Mouse (Mus musculus): ENCODE results near the gene Klhdc3.
A peak's percentile ranks its signal among the peaks of the same experiment; 100 is the strongest.

The Klhdc3 gene

DNA sequence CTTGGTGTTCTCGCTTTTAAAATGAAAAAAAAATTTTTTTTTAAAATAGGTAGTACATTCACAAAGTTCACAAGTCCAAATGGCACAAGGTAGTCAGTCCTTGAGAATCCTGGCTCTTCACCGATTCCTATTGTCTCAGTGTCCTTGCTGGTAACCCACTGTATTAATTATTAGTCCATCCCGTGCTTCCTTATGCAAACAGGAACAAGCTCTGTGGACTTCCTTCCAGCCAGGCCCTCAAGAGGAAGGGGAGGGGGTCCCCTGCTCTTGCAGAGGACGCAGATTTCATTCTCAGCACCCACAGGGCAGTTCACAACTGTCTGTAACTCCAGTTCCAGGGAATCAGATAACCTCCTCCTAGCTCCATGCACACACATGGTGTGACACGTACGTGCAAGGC, 24.7 kb downstream of the Klhdc3 start:
- no peak for DNase-seq (ENCODE audit: low spot score)

DNA sequence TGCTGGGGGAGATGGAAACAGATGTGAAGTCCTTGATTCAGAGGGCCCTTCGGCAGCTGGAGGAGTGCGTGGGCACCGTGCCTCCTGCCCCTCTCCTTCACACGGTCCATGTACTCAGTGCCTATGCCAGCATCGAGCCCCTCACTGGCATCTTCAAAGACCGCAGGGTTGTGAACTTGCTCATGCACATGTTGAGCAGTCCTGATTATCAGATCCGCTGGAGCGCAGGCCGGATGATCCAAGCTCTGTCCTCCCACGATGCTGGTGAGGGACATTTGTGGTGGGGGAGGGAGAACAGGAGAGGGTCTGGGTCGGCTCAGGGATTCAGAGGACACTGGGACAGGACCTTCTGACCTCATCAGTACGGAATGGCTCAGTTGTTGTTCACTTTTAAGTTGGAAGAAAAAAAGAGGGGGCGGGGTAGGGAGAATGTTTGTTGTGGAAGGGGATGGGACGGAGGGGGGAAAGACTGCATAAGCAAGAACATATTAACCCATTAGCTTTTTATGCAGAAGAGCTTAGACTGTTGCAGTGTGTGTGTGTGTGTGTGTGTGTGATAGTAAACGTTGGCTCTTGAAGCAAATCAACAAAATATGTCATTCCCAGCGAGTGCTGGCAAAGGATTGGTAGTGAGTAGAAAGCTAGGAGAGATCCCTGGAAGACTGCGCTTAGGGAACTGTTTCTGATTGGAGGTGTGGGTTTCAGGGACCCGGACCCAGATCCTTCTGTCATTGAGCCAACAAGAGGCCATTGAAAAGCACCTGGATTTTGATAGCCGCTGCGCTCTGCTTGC, 28.8 kb downstream of the Klhdc3 start:
- DNase-seq (ENCODE audit: low spot score) = no peak

DNA sequence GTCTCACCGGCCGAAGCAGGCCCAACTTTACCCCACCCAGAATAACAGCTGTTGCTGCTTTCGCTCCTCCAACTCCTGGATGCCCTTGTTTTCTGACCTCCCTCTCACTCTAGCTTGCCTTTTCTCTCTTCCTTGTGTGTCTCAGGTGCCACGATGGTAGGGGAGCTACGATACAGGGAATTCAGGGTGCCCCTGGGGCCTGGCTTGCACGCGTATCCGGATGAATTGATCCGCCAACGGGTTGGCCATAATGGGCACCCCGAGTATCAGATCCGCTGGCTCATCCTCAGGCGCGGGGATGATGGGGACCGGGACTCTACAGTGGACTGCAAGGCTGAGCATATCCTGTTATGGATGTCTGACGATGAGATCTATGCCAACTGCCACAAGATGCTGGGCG, 29.4 kb downstream of the Klhdc3 start:
- DNase-seq (ENCODE audit: low spot score) = peak; percentile 12

DNA sequence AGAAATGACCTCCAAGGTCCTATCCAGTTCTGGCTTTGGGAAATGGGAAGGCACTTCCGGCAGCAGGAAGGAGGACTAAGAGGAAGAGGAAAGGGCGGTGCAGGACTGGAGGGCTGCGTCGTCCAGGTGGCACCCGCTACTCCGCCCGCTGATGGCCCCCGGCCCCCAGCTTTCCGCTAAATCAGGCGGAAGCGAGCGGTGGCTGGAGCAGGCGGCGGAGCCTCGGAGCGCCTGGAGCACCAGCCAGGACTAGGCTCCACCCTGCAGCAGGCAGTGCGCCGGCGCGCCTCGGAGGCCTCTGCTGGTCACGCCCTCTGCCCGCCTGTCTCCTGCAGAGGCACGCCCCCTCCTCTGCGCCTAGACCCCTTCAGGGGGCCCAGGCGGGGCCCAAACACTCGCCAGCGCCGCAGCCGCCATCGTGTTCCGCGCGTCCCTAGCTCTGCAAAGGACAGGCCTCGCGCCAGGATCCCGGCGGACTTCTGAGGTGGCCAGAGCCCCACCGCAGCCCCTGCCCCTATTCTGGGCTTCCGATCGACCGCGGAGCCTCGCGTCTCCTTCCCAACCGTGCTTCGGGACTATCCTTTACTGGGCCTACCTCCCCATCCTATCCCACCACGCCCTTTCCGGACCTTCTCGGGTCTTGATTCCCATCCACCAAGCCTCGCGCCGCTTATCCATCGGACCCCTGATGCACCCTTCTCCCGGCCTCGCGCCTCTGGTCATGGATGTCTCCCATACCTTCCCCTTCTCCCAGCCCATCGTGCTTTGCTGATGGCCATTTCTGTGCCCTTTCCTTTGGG, 30.3 kb downstream of the Klhdc3 start, which contains the start of gene Cul7:
Cul7 (plus strand) TSS at position 106 of the 800 bp plus-strand sequence.
- DNase-seq (ENCODE audit: low spot score) = peak; percentile 96

DNA sequence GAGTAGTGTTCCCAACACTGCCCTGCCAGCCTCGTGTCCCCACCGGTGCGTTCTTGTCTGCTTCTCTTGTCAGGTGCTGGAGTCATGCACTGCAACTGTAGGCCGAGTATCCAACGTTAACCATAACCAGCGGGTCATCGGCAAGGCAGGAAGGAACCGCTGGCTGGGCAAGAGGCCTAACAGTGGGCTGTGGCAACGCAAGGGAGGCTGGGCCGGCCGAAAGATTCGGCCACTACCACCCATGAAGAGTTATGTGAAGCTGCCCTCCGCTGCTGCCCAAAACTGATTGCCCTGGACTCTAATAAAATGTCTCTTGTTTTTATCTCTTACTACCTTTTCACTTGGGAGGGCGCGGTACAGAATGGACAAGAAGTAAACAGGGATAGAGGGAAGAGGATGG, 30.9 kb downstream of the Klhdc3 start:
- DNase-seq (ENCODE audit: low spot score) = no peak

DNA sequence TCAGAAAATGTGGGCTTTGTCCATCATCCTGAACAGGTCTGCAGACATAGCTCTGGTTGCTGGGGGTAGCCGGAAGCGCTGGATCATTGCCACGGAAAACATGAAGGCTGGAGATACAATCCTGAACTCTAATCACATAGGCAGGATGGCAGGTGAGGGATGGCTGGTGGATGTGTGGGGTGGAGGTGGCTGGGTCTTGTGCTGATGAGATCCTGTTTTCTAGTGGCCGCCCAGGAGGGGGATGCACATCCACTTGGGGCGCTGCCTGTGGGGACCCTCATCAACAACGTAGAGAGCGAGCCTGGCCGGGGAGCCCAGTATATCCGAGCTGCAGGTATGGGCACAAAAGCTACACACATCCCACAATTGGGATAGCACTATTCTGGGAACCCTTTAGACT, 32.3 kb downstream of the Klhdc3 start:
- no peak for DNase-seq (ENCODE audit: low spot score)

GRCm38 (mm10) chr17:46647279-46647678, 33.4 kb downstream of the Klhdc3 start:
- DNase-seq (ENCODE audit: low spot score) = no peak

DNA sequence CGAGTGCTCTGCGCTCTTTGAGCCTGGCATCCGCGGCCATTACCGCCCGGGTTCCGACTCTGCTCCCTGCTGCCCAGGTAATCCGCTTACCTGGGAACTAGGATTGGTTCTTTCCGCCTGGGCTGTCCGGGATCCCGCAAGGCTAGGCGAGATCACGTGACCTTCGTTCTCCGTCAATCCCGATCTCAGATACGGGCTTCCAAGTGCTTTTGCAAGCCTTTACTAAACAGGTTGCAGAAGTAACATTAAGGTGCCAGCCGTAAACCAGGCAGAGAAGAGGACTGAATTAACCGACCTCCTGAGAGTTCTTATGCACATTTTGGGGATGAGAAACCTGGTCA, 34.4 kb downstream of the Klhdc3 start:
- DNase-seq (ENCODE audit: low spot score) = no peak

GRCm38 (mm10) chr17:46645561-46646321, 35.0 kb downstream of the Klhdc3 start, which contains the start of the genes Klc4 and Mrpl2:
TSS of gene Klc4 (minus strand) at chr17:46646022.
TSS of gene Mrpl2 (plus strand) at chr17:46646229.
- DNase-seq (ENCODE audit: low spot score) = peak; percentile 98

DNA sequence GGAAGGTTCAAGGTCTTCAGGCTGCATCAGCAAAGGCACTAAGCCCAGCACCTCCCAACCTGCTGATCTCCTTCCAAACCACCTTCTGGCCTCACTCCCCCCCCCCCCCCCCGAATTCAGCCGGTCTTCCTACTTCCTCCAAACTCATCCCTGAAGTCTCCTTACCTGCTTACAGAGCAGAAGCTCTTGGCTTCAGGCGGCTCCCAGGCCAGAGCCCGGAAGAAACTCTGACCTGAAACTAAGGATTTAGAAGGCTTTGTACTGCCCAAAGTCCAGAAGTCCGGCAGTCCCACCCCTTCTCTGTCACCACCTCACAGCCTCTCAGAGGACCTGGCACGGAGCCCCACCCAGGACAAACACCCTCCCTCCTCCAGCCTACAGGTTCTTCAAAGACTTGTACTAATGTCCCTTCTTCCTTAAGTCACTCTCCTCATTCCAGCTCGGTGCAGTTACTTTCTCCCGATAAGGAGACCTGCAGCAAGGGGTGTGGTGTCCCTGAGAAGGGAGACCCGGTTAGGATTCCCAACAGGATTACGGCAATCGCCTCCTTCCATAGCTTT, 35.7 kb downstream of the Klhdc3 start:
- DNase-seq (ENCODE audit: low spot score) = no peak

DNA sequence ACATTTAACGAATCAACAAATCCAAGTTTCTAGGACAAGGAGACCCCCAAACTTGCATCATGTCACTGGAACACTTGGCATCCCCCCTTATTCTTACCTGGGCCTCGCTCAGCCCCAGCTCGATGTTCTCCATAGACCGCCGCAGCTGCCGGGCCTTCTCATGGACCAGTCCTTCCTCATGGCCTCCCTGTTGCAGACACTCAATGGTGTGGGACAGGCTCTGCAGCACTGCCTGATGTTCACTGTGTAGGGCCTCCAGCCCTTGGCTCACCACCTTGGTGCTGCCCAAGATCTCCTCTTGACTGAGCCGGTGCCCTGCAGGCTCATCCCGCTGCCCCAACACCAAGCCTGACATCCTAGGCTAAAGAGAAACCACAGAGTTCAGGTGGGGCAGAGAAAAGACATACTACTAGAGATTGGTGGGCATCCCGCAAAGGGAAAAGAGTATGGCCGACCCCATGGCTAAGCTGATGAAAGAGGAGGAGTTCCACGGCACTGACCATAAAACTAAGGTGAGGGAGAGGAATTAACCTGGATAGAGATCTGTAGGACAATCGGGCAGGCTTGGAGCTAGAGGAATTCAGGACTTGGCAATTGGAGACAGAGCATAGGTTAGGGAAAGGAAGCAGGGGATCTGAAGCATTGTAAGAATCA, 36.4 kb downstream of the Klhdc3 start:
- no peak for DNase-seq (ENCODE audit: low spot score)

DNA sequence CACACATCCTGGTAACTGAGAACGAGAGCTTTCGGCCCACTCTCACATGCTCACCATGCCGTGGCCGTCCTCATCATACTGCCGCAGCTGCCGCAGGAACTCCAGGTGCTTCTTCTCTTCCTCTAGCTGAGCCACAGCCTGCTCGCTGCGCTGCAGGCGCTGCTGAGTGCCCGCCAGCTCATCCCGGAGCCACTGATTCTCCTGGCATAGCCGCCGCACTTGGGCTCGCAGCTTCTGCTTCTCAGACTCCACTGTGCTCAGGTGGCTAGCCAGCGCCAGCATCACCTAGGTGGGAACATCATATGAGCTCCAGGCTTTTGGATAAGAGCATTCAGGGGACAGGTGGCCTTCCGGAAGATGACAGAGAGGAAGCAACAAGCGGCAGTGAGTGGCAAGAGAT, 38.7 kb downstream of the Klhdc3 start:
- DNase-seq (ENCODE audit: low spot score) = no peak

DNA sequence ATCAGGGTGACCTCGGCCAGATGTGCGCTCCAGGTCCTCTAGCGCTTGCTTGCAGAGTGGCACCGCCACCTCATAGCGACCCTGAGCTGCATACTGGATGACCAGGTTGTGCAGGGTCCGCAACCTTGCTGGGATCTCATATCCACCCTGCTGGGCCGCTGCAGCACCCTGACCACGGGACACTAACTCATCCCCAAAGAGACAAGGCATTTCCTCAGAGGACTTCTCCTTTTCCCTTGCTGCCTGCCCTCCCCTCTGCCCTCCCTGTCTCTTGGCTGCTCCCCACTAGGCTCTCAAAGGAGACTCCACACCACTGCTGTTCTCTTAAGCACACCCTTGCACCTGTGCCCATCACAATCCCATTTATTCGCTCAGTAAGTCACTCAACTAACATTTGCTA, 40.8 kb downstream of the Klhdc3 start:
- no peak for DNase-seq (ENCODE audit: low spot score)

GRCm38 (mm10) chr17:46636831-46637523, 43.7 kb downstream of the Klhdc3 start:
- peak; percentile 88 for DNase-seq (ENCODE audit: low spot score)

DNA sequence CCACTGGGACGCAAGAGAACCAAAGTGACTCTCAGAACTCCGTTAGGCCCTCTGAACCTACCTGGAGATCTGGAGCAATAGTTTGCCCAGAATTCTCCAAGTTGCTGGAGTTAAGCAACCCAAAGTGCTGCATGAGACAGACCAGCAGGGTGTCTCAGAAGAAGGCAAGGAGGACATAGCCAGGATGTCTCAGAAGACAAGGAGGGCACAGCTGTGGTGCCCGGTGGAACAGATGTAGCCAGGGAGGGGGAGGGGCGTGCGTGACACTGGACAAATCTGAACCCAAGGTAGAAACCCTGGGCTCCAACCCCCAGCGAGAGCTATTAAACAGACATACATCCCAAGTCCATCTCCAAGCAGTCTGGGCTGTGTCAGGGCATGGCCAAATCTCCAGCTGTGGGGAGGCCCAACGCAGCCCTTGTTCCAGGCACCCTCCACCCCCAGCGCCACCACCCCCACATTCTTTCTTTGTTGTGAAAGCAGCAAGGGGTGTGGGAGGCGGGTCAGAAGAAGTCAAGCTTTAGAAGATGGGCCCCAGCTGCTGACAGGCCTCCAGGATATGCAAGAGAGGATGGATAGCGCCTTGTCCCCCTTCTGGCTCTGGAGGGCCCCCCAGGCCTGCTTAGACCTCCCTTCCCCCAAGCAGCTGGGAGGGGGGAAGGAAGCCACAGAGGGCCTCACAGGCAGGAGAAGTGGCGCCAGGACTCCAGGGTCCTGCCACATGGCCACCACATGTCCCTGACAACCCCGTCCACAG, 50.9 kb downstream of the Klhdc3 start:
- DNase-seq (ENCODE audit: low spot score) = peak; percentile 79

GRCm38 (mm10) chr17:46628791-46629684, 51.7 kb downstream of the Klhdc3 start, which contains the start of gene Ptk7:
TSS of gene Ptk7 (minus strand) at chr17:46629504.
- peak; percentile 93 for DNase-seq (ENCODE audit: low spot score)

- DNase-seq (ENCODE audit: low spot score) = peak; percentile 55
Measured at GRCm38 (mm10) chr17:46628471-46628790, 52.3 kb downstream of the Klhdc3 start.

DNA sequence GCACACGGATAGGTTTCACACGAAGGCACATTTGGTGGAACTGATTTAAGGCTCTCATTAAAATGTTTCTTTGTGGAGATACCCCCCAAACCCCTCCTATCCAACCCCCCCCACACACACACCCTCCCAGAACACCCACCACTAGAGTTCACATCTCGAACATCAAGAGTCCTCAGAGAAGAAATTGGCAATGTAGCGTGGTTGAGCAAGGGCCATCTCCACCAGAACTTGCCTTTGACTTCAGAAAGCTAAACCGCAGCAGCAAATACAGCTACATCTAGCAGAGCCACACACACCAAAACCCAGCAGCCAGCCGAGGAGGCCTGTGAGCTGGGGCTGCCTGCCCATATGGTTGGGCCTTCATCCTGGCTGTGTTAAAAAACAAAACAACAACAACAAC, 53.3 kb downstream of the Klhdc3 start:
- no peak for DNase-seq (ENCODE audit: low spot score)

DNA sequence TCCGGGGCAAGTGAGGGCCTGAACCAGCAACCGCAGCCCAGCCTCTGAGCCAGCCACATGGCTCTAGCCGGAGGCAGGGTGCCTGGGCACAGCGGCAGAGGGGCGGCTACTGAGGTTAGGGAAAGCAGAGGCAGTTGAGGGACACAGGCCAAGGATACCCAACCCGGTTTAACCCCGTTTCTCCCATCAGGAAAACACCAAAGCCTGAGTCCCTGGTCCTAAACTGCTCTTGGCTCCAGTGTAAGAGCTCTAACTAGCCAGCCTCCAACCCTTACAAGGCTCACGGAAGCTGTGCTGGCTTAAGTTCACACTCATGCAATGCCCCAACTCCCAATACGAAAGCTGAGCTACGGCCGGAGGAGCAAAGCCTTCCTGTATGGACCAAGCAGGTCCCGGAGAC, 56.1 kb downstream of the Klhdc3 start:
- no peak for DNase-seq (ENCODE audit: low spot score)
